Mouse (Mus musculus) lung, postnatal 0 days (tissue): ENCODE results near the gene Abcc6.

Source experiments
- CTCF ChIP-seq: IDR thresholded peaks from 2 replicates; pipeline ENCODE4 v1.5.1; 2016; ENCODE audit warnings: antibody characterized with exemption, mild to moderate bottlenecking
- EP300 ChIP-seq: IDR thresholded peaks from 2 replicates; pipeline ENCODE4 v1.6.1; 2016; ENCODE audit warnings: antibody characterized with exemption, mild to moderate bottlenecking, control low read depth

DNA sequence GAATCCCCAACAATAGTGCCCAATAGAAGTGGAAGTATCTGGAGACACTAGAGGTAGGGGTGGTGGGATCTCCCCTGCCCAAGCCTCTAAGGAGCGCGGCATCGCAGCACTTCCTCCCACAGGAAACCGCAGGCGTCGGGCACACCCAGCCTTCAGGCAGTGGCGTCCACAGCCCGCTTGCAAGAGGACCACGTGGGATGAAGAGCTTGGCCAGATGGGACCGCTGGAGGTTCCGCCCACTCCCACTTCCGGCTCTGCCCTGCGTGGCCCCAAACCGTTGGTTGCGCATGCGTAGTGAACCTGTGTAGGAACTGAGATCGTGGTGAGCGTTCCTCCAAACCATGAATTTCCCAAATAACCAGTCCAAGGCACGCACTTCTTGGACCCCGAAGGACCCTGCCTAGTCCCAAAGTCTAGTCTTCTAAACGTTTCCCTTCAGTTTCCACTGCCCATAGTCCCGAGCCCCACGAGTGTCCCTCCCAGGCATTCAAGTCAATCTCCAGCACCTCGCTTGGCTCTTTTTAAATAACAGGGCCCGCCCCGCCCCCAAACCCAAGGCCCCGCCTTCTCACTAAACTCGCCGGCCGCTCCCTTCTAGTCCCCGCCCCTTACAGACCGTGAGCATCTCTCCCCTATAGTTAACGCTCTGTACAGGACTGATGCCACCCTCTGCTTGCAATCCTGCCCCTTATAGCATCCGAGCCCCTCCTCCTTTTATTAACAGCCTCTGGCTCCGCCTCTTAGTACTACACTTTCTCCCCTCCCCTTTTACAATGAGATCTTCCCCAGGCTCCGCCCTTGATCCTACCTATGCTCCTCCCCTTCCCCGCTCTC, 107.0 kb downstream of the Abcc6 start:
- TF ChIP-seq CTCF (no peak; the same call in 1 of the 2 replicates), EP300 (0 out of 2 replicates have a peak, but pooled peaks have one; percentile 35)
